Mouse (Mus musculus): Measurements from ENCODE around the gene Cdc42ep4.

Gene Cdc42ep4

DNA sequence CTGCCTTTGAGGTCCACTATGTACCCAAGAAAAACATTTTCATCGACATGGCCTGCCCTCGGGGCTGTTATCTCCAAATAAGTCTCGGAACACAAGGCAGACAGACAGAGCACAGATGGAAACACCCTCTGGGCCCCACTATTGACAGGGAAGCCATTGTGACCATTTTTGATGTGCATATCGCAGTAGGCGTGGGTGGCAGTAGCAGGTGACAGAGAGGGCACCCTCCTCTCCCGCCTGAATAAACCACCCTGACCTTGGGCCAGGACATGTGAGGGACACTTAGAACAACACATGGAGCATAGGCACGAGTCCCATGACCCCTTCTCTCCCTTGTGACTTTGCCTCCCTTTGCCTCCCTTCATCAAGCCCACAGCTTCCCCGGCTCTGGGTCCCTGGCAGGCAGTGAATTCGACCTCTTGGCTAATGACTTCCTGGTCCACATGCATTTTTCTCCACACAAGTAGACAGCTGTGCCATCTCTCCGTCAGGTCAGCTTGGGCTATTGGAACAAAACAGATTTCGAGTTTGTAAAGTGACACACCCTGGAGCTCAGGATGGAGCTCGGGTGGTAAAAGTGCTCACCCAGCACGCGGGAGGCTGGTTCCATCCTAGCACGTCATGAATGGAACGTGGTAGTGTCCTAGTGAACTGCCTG is 33.8 kb downstream of the Cdc42ep4 start:
- no peak for DNase-seq

DNA sequence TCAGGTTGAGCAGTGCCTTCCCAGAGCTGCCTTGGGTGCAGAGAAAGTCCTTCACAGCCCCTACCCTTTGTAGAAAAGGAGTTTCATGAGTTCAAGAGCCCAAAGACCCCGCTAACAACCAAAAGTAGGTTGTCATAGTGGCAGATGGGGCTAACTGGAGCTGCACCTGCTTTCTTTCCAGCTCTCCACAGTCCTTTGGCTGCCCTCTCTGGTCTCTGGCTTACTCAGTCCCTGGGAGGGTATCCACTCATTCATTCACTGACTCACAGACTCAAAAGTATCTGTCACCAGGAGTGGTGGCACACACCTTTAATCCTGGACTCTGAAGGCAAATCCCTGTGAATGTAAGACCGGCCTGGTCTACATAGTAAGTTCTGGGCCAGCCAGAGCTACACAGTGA is 35.5 kb downstream of the Cdc42ep4 start:
- DNase-seq: no peak

DNA sequence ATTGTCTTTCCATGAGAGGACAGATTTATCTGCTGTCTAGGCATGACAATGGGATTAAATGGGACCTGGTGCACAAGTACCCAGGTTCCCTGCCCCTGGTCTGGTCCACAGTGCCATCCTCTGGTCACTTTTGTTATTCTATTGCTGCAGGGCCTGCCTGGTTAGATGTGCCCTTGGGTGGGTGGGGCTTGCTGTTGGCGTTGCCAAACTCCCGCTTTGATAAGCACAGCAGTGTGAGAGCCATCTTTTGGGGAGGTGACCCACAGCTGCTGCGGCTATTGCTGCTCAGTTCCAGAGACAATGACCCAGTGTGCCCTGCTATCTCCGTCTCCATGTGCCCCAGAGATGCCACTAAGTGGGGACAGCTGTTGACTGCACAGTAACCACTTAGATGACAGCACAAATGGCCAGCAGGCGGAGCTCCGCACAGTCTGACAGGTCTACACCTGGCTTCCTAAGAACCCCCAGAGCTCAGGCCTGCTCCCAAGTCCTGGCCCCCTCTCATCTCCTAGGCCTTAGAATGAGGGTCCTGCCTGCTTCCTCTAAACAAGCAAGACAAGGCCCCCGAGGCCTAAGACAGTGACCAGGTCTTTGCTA is 36.5 kb downstream of the Cdc42ep4 start:
- DNase-seq: no peak

DNA sequence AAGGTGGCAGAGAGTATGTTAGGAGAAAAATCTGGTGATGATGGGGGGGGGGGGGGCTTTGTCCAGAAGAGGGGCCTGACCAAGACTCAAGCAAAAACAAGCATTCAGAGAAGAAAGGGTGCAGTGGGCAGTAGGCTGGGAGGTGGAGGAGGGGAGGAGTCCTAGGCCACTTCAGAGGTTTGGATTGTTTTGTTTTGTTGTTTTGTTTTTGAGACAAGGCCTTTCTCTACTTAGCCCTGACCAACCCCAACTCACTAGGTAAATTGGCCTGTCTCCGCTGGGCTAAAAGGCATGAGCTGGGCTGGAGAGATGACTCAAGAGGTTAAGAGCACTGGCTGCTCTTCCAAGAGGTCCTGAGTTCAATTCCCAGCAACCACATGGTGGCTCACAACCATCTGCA is 40.6 kb downstream of the Cdc42ep4 start:
- no peak for DNase-seq

DNA sequence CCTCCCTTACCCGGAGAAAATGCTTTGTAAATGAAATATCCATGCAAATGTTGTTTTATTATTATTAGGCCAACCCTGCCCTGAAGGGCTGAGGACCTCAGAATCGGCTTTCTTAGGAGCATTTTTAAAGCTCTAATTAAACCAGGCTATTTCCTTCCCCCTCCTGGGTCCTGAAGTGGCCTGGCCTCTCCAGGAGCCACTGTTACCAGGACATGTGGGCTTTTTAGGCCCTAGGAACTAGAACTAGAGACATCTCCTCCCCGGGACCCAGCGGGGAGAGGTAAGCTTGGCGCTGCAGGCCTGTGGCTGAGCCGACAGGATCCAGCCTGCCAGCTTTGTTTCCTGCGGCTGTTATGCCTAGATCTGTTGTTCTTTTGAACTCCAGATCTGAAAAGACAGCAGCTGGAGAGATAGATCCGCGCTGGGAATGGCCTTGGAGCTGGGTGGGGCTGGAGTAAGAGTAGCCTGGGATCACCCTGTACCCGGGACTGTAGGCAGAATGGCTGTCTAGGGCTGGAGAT is 41.4 kb downstream of the Cdc42ep4 start:
- no peak for DNase-seq

DNA sequence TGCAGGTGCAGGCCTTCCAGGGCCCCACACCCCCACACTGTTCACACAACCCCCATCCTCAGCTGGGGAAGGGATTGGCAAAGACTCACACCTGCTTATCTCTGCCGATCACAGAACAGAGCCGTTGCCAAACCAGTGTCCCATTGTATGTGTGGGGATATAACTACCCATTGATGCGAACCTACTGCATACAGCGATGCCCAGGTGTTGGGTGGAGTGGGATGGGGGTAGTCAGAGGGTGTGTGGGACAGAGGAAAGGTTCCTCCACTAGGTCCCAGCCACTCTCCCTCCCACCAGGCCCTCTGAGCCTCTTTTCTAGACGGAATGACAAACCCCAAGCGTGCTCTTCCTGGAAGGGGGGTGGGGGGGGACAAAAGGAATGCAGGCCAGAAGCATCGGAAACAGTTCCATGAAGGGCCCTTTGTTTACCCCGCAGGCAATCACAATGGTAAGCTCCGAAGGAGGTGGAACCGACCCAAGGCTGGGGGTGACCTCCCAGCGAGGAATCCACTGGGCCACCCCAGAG is 41.9 kb downstream of the Cdc42ep4 start, which contains the start of gene Cpsf4l:
Gene Cpsf4l, minus strand, starts transcription at position 287 of the 526 bp plus-strand sequence.
- no peak for DNase-seq

DNA sequence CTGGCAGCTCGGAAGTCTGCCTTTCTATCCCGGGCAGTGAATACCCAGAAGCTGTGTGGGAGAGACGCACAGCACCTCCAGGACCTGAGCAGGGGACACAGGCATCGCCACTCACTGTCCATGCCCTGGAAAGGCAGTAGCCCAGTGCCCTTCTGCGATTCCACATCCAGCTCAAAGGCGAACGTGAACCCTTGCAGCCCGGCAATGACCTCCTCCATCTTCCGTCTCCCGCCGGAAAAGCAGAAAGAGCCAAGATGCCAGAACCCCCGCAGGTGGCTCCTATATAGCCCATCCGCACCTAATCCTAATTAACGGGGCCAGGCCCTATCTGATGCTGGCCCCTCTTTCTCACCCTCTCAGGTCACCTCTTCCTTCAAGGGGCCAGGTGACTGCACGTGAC is 42.4 kb downstream of the Cdc42ep4 start:
- DNase-seq: no peak

DNA sequence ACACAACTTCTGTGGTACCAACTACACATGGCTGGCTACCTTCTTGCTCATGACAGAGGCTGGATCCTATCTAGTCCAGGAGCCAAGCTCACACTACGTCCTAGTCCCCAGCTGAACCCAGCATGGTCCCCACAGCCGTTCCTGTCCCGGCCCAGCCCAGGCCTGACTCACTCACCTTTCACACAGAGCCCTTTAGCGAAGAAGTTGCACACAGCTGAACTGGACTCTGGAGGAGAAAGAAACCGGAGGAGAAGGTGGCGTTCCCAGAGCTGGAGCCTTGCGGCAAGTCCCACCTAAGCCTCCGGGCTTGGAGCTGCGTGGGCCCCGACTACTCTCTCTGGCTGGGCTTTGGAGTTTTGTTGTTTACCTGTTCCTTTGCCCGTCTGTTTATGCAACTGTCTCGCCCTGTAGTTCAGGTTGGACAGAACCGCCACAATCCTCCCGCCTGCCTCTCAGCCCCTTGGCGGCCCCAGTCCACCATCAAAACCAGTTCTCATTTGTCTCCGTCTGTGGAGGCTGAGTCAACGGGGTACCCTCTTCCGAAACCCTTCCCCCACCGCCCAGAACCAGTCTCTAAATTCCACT is 43.0 kb downstream of the Cdc42ep4 start:
- no peak for DNase-seq

DNA sequence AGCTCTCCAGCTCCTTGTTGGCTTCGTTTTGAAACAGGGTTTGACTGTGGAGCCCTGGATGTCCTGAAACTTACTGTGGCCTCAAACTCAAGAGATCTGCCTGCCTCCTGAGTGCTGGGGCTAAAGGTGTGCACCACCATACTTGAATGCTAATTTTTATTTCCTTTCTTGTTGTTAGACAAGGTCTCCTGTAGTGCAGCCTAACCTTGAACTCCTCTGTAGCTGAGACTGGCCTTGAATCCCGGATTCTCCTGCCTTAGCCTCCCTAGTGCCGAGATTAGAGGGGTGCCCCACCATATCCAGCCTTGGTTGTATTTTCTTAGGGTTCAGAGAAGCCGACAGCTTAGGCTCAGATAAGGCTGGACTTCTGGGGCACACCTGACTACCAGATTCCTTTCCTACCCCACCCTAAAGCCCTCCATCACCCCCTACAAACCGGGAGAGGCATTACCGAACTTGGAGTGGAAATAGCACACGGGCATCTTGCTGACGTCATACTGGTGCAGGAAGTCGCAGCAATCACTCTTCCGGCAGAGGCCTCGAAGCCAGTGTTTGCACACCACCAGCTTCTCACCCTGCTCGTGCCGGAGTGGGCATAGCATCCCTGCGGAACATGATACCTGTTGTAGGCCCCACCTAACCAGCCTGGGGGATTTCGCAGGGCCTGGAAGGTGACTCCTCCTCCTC is 45.6 kb downstream of the Cdc42ep4 start:
- no peak for DNase-seq

DNA sequence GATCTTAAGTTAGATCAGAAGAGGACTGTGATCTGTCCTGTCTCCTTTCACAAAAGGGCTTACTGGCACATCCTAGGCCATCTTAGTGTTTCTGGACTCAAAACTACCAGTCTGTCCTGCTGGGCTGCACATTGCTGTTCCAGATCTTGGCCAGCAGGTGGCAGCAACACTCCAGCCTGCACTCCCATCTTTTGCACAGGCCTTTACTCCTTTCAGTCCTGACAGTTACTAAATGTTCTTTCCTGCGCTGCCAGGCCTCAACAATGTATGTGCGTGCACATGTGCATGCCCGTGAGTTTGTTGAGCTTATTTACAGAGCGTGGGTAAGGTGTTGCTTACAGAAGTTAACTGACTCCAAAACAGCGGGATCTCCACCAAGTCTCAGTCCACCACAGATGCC is 47.9 kb downstream of the Cdc42ep4 start:
- peak; percentile 79 to 80 for DNase-seq

DNA sequence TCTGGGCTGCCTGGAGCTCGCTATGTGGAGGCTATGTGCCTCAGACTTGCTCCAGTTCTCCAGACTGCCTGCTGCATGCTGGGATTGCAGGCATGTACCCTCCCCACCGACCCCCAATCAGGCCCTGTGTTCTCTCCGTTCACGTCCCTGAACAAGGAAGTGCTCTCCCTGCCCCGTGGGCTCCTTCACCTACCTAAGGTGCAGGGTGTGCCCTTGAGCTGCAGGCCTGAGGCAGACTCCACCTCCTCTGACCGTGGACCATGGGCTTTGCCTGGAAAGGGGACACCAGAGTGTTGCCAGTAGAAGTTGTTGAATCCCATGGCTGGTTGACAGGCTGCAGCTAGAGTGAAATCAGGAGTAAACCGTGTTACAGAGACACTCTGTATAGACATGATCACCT is 52.0 kb downstream of the Cdc42ep4 start:
- no peak for DNase-seq

DNA sequence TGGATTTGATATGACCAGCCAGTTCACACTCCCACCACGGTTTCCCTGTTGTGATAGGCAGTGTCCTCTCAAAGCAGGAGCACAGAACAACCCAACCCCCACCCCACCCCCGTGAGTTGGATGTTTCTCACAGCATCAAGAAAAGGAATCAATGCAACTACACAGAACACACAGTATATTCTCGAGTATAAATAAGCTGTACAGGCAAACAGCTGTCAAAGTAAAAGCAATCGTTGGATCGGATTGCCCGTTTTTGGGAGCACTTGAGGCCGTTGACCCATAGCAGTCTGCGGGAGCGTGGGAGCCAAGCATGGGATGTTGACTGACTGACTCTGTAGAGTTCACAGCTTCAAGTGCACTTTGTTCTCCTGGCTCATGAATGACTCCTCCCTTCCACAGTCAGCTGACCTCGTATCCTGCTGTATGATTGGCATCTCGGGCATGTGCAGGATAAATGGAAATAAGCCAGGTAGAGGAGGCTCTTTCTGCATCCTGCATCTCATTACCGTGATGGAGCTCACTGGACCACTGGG is 53.6 kb downstream of the Cdc42ep4 start:
- no peak for DNase-seq

DNA sequence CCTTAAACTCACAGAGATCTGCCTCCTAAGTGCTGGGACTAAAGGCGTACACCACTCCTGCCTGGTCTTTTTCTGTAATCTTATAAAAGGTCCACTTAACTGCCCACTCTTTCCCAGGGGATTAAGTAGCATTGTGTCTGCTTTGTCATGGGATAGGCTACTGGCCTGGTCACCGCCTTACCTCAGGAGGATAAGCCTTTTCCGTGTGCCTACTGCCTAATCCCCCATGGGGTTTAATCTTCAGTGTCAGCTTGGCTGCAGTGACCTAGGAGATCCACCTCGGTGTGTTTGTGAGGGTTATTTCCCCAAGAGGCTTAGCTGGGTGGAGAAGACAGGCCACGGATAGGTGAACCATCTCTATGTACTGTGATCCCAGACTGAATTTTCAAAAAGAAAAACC is 54.1 kb downstream of the Cdc42ep4 start:
- DNase-seq: no peak

DNA sequence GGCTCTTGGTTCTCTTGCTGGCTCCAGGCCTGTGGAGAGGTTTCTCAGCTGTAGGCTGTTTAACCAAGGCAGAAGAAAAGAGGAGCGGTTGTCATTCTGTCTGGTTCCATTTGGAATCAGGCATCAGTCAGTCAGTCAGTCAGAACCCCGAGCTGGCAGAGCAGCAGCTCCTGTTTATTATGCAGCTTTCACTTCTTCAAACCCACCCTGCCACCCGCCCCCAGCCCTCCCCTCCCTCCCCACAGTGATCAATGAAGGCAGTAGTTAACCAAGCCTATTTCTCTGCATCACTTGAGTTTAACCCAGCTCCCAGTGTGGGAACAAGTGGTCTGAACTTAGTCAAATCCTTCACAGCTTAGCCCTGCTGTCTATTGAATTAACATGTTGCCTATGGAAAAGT is 59.8 kb downstream of the Cdc42ep4 start:
- DNase-seq: no peak

DNA sequence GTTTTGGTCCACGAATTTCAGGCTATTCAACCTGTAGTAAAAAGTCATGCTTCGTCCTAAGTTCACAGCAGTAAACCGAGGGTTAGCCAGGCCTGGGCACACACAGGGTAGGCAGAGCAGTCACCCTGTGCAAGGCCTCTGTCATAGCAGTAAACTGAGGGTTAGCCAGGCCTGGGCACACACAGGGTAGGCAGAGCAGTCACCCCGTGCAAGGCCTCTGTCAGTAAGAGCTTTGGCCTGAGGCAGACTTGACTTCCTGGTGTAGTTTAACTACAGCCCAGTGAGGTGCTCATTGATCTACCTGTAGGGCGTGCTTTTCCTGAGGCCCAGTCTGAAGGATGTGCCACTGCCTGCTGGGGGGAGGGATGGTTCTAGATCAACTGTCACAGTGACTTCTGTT is 60.4 kb downstream of the Cdc42ep4 start:
- DNase-seq: no peak

DNA sequence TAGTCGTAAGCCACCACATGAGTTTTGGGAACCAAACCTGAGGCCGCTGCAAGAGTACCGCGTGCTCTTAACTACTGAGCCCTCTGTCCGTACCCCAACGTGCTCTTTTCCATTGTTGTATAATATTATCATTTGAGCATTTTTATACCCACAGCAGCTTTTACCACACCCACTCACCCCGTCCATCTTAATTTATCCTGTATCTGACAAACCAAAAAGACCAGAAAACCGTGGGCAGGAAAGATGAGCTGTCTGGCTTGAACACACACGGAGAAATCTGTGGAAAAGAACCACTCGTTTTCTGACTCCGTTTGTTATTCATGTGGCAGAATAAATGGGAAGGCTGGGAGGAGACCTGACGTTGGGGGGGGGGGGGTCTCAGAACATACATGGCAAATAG is 61.2 kb downstream of the Cdc42ep4 start:
- no peak for DNase-seq

DNA sequence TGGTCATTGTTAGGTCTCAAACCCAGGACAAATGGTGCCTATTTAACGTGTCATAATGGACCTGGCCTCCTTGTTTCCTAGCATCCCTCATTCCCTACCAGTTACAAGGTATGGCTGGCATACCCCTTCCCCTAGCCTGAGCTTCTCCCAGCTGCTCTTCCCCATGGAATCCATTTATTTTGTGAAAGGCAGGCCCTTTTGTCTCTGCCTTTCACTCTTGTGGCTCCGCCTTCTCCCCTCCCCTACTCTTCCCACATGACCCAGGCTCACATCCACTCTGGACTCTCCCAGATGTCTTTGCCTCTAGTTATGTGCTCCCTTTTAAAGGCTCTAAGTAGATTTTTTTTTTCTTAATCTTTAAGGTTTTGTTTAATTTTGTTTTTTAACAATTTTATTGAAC is 64.7 kb downstream of the Cdc42ep4 start:
- DNase-seq: no peak

DNA sequence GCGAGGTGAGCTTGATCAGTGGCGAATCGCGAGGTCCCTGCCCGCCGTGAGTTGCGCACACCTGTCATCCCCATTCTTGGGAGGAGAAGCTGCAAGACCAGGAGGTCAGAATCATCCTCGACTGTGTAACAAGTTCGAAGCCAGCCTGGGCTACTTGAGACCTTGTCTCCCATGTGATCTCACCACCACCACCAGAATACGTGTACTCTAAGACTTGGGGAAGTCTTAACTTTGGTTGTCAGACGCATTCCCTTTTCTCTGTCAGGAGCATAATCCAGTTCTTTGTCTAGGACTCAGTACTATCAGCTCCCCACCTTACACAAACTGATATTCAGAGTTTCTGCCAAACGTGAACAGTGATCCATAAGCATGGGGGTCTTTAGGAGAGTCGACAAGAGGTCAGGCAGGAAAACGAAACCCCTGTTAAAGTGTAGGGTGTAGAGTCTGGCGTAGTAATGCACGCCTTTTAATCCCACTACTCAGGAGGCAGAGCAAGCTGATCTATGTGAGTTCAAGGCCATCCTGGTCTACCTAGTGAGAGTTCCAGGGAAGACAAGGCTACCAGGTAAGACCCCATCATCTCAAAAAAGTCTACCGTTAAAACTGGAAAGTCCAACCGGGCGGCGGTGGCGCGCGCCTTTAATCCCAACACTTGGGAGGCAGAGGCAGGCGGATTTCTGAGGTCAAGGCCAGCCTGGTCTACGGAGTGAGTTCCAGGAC is 66.8 kb downstream of the Cdc42ep4 start:
- DNase-seq: no peak

DNA sequence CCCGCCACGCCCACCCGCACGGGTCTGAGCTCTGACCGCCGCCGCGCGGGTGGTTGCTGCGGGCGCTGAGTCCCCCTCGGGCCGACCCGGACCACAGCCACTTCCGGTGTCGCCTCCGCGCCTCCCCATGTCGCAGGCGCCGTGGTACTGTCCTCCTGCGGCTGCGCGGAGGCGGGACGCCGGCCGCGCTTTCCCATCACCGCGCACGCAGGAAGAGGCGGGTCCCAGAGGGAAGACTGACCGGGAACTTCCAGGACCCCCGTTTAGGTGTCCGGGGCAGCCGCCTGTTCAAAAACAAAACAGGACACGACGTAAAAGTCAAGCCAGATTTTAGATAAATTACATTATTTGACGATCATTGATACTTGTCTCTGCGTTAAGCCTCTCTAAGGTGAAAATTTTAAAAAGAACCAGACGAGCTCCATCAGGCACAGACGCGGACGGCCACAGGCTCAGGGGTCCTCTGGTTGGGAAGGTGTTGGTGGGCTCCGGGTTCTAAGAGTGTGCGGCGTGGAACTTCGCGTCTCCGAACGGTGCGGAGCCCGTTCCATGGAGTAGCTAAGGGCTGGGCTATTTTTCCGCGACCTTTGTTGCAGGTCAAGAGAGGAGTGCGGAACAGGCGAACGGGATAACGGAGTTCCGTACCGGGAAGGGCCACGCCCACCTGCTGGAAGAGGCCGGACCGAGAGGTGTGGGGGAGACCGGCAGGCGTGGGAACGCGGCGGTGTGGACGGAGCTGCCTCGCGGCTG is 67.5 kb downstream of the Cdc42ep4 start, which contains the start of the genes Fam104a and D11Wsu47e:
Gene Fam104a, minus strand, starts transcription at position 199 of the 750 bp plus-strand sequence.
Gene D11Wsu47e, plus strand, starts transcription at position 456 of the 750 bp plus-strand sequence.
- peak; percentile 94 to 96 for DNase-seq

DNA sequence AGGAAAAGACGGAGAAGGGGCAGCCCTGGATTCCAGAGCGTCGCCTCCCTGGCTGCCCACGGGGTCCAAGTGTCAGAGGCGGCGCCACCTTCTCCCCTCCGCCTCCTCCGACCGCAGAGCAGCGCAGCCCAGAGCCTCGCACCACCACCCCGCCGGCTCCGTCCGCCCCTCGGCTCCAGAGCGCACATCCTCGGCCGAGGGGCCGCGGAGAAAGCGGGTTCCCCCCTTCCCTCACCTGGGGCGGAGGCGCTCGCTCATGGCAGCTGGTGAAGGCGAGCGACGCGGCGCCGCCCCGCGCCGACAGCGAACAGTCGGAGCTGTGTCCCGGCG is 68.1 kb downstream of the Cdc42ep4 start:
- no peak for DNase-seq

DNA sequence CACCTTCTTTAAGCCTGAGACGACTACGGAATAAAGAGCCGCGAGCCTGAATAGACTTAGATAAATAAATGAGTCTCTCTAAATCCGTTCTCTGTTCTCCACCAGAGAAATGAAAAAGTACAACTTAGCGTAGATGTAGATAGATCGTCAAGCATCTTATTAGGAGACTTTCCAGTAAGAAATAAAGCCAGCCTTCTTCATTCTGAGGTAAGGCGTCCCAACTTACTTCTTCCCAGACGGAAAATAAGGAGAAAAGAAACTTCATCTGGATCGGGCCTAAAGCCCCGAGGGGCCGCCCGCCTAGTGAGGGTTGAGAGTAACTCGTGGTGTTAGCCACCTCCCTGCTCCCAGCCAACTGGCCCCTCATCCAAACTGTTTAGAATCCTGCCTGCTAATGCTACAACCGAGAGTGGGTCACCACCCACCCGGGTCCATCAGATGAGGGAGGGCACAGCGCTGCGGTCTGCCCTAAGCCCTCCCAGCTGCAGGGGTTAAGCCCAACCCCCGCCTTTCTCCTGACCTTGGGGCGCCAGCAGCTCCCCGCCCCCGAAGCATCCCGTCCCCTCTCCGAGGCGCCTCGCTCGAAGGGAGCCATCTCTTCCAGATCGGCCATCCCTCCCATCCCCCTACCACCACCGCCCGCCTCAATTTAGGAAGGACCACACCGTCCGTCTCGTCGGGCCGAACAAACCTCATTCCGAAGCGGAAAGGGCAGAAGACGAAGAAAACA is 68.6 kb downstream of the Cdc42ep4 start:
- DNase-seq: peak in 1 of 2 experiments; percentile 36
